13 mouse cellular contexts compared by ENCODE assay signal in the genomic region with DNA sequence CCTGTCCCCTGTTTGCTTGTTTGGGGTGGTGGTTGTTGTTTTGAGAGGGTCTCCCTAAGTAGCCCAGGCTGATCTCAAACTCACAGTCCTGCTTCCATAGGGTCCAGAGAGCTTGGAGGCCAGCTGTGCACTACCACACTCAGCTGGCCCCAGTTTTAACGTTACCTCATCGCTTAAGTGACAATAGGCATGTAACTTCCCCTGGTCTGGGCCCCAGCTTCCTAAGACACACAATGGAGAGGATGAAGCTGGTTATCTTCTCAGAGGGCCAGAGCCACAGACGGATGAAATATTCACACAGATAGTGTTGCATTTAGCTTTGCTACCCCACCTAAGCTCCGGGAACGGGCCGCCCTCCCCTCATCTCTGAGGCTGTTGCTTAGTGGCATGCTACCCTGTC. TPM values are rescaled to one million over a fixed set of nuclear protein-coding genes. Genes with fewer than 3 reads are reported as not detected.
DNase-seq lines count a peak whose midpoint lies in the region; ATAC-seq lines count a peak whose summit lies in the region.
"Had no signal": no experiment of that assay in that cellular context is flagged by ENCODE, and none has a peak within 500 bp of the region (broad histone marks: within the 10 kb centered on the region; RNA-seq: fewer than 3 reads in every experiment).

No protein-coding gene starts in this region.

- H3K4me3 ChIP-seq in midbrain, embryonic 11.5 days (ENCODE audit: low read depth, low read length): no peak overlapping the region
- no peak overlapping the region for H3K4me3 ChIP-seq in midbrain, embryonic 10.5 days
- no peak overlapping the region for H3K4me3 ChIP-seq in liver, embryonic 15.5 days (replicated peaks)

- WGBS in midbrain, embryonic 11.5 days: 82% methylated on average over 6 of the region's 6 CpGs
- 78% methylated on average over 6 of the region's 6 CpGs for WGBS in midbrain, embryonic 10.5 days
- WGBS in liver, embryonic 15.5 days (ENCODE audit: insufficient replicate concordance): 11% methylated on average over 6 of the region's 6 CpGs

- DNase-seq in heart, adult 11 months: peak; percentile 96
- DNase-seq in heart, adult 8-10 months (ENCODE audit: low spot score): no peak
- peak; percentile 72 for DNase-seq in midbrain, embryonic 11.5 days (ENCODE audit: low spot score, missing footprints)
- no peak for DNase-seq in midbrain, embryonic 10.5 days (ENCODE audit: low spot score)
- no peak for DNase-seq in frontal cortex, postnatal 25 days (ENCODE audit: low spot score in 2 of 2)
- DNase-seq in spleen, postnatal 14 days (ENCODE audit: low spot score in 2 of 2): no peak
- no peak for DNase-seq in B cell, adult 2 months
- DNase-seq: adrenal gland, postnatal 25 days; left cerebral cortex, postnatal 4 days; thymus, adult 18-20 months had no signal

- no peak for ATAC-seq in midbrain, embryonic 11.5 days (ENCODE audit: low FRiP score)
- peak; percentile 14; the same call in 1 of the 2 replicates for ATAC-seq in liver, embryonic 15.5 days (ENCODE audit: insufficient read depth)
- ATAC-seq: inflammation-experienced regulatory T-cells, adult 6 months had no signal

- H3K9me3 ChIP-seq in midbrain, embryonic 11.5 days (ENCODE audit: control insufficient read depth, low read length): no peaks in the 10 kb centered on the region
- no peaks in the 10 kb centered on the region for H3K9me3 ChIP-seq in midbrain, embryonic 10.5 days (replicated peaks)
- H3K9me3 ChIP-seq in liver, embryonic 15.5 days (replicated peaks): no peaks in the 10 kb centered on the region

- no peak overlapping the region for H3K9ac ChIP-seq in midbrain, embryonic 11.5 days (ENCODE audit: low read length)
- no peak overlapping the region for H3K9ac ChIP-seq in liver, embryonic 15.5 days

- peaks cover 30% of the 10 kb centered on the region for H3K27me3 ChIP-seq in midbrain, embryonic 11.5 days (ENCODE audit: control insufficient read depth, insufficient read depth, low read length)
- peaks cover 83% of the 10 kb centered on the region for H3K27me3 ChIP-seq in midbrain, embryonic 10.5 days (ENCODE audit: low read depth, poor library complexity, severe bottlenecking)
- peaks cover 41% of the 10 kb centered on the region for H3K27me3 ChIP-seq in liver, embryonic 15.5 days

- no peak overlapping the region for H3K27ac ChIP-seq in midbrain, embryonic 11.5 days (ENCODE audit: low read depth, low read length)
- H3K27ac ChIP-seq in midbrain, embryonic 10.5 days (replicated peaks): no peak overlapping the region
- no peak overlapping the region for H3K27ac ChIP-seq in liver, embryonic 15.5 days (replicated peaks)
- H3K27ac ChIP-seq: kidney, postnatal 0 days had no signal

- H3K4me2 ChIP-seq in midbrain, embryonic 11.5 days: no peak overlapping the region
- H3K4me2 ChIP-seq in liver, embryonic 15.5 days: no peak overlapping the region

- H3K36me3 ChIP-seq in midbrain, embryonic 11.5 days (ENCODE audit: control insufficient read depth, insufficient read depth, low read length): no peaks in the 10 kb centered on the region
- H3K36me3 ChIP-seq in midbrain, embryonic 10.5 days: no peaks in the 10 kb centered on the region
- no peaks in the 10 kb centered on the region for H3K36me3 ChIP-seq in liver, embryonic 15.5 days (replicated peaks)

- peaks cover 9% of the 10 kb centered on the region; the same call in 1 of the 2 replicates for H3K4me1 ChIP-seq in midbrain, embryonic 11.5 days (ENCODE audit: control insufficient read depth, insufficient read depth, low read length)
- H3K4me1 ChIP-seq in midbrain, embryonic 10.5 days: peaks cover 20% of the 10 kb centered on the region
- H3K4me1 ChIP-seq in liver, embryonic 15.5 days (replicated peaks): peaks cover 88% of the 10 kb centered on the region

RNA-seq across cellular contexts. Expression of a gene that starts 4.9 kb away (rescaled TPM):
- total RNA-seq in heart, adult 8-10 months (2022): 100 to 1,000 TPM; 190 to 247 (median 212) TPM
- 12.5 and 14.8 TPM in 2 replicates for polyA plus RNA-seq in midbrain, embryonic 11.5 days (2014; fragmentation: Nextera tagmentation; extraction: Ambion mirVana)
- 16.7 and 21.8 TPM in 2 replicates for polyA plus RNA-seq in midbrain, embryonic 10.5 days (2016; fragmentation: Nextera tagmentation; extraction: Ambion mirVana)
- 26.9 and 28.1 TPM in 2 replicates for polyA plus RNA-seq in liver, embryonic 15.5 days (2015; fragmentation: Nextera tagmentation; extraction: Ambion mirVana)

RNA-seq across cellular contexts. Expression of a gene that starts 26.4 kb away (rescaled TPM):
- total RNA-seq in heart, adult 8-10 months (2022): 100 to 1,000 TPM in 1 of 4 experiments, 10 to 100 TPM in 3; 76.6 to 108 (median 91.0) TPM
- 22.8 and 24.0 TPM in 2 replicates for polyA plus RNA-seq in midbrain, embryonic 11.5 days (2014; fragmentation: Nextera tagmentation; extraction: Ambion mirVana)
- polyA plus RNA-seq in midbrain, embryonic 10.5 days (2016; fragmentation: Nextera tagmentation; extraction: Ambion mirVana): 16.9 and 20.4 TPM in 2 replicates
- polyA plus RNA-seq in liver, embryonic 15.5 days (2015; fragmentation: Nextera tagmentation; extraction: Ambion mirVana): 35.5 and 40.0 TPM in 2 replicates

RNA-seq across cellular contexts. Expression of a gene that starts 43.5 kb away (rescaled TPM):
- 100 to 1,000 TPM in 1 of 4 experiments, 10 to 100 TPM in 3; 85.0 to 100 (median 88.9) TPM for total RNA-seq in heart, adult 8-10 months (2022)
- 42.5 and 45.9 TPM in 2 replicates for polyA plus RNA-seq in midbrain, embryonic 11.5 days (2014; fragmentation: Nextera tagmentation; extraction: Ambion mirVana)
- polyA plus RNA-seq in midbrain, embryonic 10.5 days (2016; fragmentation: Nextera tagmentation; extraction: Ambion mirVana): 33.9 and 43.9 TPM in 2 replicates
- 45.3 and 47.1 TPM in 2 replicates for polyA plus RNA-seq in liver, embryonic 15.5 days (2015; fragmentation: Nextera tagmentation; extraction: Ambion mirVana)

Comparison
In these comparisons a context has a peak if more than half of its experiments do, and no peak if none do; other contexts are left out.
1. DNase-seq: peak in heart, adult 11 months (single experiment) and midbrain, embryonic 11.5 days (single experiment); none in heart, adult 8-10 months (single experiment), midbrain, embryonic 10.5 days (single experiment), frontal cortex, postnatal 25 days (0 of 2), spleen, postnatal 14 days (0 of 2) and B cell, adult 2 months (0 of 2).